Mouse (Mus musculus) inflammation-experienced regulatory T-cells, adult 6 months (primary cell): ENCODE measurements at regions not wholly inside any gene's neighbourhood (a gene's known extent, or its start where the extent isn't known, plus 50 kb on each side); places are given as distances from the start of the nearest gene placed in this dataset.

Experiments
- ATAC-seq: one replicate; pipeline ENCODE4 v1.8.0; 2017

GRCm38 (mm10) chr10:17475976-17476375 is 247.0 kb upstream of the Cited2 start:
- ATAC-seq, result no peak

DNA sequence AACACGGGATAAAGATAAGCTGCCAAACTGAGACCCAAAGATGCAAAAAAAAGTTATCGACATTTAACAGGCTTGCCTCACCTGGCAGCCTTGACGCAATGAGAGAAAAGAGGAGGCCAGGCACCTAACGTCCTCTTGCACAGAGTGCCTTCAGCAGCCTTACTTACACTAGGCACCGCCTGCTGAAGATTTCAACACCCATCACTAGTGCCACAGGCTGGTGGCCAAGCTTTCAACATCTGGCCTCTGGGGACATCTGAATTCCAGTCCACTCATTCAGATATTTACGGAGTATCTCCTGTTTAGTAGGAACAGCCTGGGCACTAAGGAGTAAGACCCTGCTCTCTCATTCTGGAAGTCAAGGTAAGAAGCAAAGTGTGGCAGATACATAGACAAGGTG is 246.3 kb upstream of the Cited2 start:
- ATAC-seq, result no peak

GRCm38 (mm10) chr10:17478761-17479632 is 244.0 kb upstream of the Cited2 start:
- ATAC-seq, result no peak

GRCm38 (mm10) chr10:17482751-17483150 is 240.3 kb upstream of the Cited2 start:
- ATAC-seq, result no peak

GRCm38 (mm10) chr10:17485049-17485449 is 238.0 kb upstream of the Cited2 start:
- no peak for ATAC-seq

GRCm38 (mm10) chr10:17485515-17485914 is 237.5 kb upstream of the Cited2 start:
- no peak for ATAC-seq

- ATAC-seq, result no peak
Measured at GRCm38 (mm10) chr10:17486011-17486410, 237.0 kb upstream of the Cited2 start.

GRCm38 (mm10) chr10:17487460-17487859 is 235.6 kb upstream of the Cited2 start:
- no peak for ATAC-seq

GRCm38 (mm10) chr10:17491611-17492305 is 231.3 kb upstream of the Cited2 start:
- no peak for ATAC-seq

GRCm38 (mm10) chr10:17493137-17493536 is 229.9 kb upstream of the Cited2 start:
- ATAC-seq, result no peak

- ATAC-seq, result no peak
Measured at GRCm38 (mm10) chr10:17496831-17497230, 226.2 kb upstream of the Cited2 start.

GRCm38 (mm10) chr10:17510626-17511193 is 212.3 kb upstream of the Cited2 start:
- ATAC-seq, result no peak

DNA sequence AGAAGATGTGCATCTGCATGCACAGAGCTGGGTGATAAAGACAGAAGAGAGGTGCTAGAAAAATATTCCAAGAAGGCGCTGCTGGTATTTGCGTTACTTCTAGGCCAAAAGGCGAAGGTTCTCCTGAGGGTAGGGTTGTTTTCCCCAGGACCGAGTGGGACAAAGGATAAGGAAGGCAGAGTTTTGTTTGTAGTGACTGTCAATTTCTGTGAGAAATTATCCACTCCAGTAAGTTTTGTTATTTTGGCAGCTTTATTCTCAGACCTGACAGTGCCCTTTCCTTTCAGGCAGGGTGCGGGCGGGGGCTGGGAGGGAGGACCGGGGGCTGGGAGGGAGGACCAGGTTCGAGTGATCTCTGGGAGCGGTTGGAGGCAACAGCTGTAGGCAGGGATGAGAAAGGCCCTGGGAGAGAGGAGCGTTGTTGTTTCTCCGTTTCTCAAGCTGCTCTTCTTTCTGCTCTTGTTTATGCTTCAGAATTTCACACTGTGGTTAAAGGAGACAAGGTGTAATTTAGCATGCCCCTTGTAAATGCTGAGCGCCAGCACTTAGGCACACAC is 211.2 kb upstream of the Cited2 start:
- ATAC-seq, result no peak

DNA sequence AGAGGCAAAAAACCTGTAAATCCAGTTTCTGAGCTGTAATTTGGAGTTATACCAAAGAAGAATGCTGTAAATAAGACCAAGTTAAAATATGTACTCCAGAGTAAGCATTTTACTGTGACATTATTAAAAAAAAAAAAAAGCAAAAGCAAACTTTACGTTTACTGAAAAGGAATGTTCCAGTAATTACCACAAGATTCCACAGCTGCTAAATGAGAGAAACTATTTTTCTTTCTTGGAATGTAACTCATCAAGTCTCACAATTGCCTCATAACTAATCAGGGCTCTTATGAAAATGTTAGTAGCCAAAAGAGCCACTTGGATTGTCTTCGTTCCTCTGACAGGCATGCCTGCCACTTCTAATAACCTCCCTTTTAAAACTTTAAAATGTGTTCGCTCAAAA is 210.5 kb upstream of the Cited2 start:
- no peak for ATAC-seq

DNA sequence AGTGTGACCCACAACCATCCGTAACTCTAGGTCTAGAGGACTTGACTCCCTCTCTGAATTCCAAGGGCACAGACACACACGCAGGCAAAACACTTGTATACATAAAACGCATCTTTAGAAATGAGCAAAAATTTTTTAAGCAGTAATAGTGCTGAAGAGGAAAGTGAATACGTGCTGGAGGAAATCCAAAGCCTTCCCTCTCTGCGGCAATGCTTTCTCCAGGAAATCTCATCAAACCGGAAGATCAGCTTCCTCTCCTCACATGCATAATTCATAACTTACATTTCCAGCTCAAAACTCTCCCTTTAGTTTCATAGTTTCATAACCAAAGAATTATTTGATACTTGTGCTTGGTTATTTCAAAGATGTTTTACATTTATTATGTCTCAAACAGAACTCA is 209.3 kb upstream of the Cited2 start:
- no peak for ATAC-seq

DNA sequence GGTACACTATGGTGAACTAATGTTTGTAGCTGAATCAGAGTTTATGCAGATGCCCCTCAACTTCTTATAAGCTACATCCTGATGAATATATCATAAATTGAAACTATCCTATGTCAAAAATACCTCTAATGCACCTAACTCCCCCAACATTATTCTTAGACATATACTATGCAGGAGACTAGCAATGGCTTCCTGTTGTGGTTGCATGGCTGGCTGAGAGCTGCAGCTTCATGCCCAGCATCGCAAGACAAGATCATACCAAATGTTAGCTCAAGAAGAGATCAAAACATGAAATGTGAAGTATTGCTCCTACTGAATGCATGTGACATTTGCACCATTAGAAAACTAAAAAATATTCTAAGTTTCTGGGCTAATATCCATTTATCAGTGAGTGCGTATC is 206.9 kb upstream of the Cited2 start:
- ATAC-seq, result no peak

DNA sequence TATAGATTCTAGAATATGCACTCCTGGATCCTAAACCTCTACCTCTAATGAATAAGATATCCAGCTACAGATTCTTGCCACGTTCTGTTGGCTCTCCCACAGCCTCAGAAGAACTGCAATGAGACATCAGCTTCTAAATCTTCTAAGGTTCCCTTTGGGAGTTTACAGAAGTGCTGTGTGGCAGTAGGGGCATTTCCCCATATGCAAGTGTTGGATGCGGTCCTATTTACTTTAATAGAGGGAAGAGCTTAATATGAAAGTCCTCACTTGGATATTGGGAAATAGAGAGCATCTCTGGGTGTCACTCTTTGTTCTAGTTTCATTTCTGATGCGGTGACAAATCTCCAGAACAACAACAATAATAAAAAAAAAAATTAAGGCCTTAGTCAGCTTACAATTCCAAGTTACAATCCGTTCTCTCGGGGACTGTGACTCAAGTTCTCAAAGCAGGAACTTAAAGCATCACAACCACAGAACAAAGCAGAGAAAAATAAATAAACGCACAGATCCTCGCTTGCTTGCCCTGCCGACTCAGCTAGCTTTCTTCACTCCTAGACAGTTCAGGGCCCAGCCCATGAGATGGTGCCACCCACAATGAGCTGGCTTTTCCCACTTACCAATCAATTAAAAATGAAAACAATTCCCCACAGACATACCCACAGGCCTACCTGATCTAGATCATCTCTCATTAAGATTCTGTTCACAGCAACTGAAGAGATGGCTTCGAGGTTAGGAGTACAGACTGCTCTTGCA is 204.4 kb upstream of the Cited2 start:
- no peak for ATAC-seq

GRCm38 (mm10) chr10:17522026-17522541 is 200.9 kb upstream of the Cited2 start:
- no peak for ATAC-seq

DNA sequence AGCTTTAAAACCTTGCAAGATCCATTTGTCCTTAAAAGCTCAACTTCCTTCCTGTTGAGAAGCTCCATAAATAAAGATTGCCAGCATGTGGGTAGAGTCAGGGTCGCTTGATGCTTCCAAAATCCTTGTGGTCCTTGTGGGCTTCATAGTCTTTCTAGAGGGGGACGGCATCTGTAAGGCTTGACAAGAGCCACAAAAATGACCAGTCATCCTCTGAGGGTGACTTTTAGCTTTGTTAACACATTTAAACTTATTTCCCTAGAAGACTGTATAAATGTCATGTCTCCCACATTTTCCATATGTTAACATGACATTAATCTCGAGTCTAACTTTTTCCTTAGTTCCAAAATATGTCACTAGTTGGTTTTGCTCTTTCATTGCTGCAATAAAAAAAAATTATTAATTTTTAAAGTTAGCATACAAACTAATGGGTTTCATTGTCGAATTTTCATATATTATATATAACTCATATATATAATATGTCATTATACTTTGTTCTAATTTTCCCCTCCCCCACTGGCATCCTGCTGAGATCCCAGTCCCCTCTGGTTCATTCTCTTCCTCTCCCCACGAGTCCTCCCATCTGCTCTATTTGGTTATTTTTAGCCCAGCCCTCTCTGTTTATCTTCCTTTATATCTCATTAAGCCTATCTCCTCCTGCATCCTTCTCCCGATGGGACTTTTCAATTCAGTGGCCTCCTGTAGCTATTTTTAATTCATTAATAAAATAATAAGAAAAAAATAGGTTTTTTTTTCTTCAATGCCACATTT is 199.3 kb upstream of the Cited2 start:
- ATAC-seq, result no peak

- ATAC-seq, result no peak
Measured at GRCm38 (mm10) chr10:17527151-17527737, 195.8 kb upstream of the Cited2 start.

DNA sequence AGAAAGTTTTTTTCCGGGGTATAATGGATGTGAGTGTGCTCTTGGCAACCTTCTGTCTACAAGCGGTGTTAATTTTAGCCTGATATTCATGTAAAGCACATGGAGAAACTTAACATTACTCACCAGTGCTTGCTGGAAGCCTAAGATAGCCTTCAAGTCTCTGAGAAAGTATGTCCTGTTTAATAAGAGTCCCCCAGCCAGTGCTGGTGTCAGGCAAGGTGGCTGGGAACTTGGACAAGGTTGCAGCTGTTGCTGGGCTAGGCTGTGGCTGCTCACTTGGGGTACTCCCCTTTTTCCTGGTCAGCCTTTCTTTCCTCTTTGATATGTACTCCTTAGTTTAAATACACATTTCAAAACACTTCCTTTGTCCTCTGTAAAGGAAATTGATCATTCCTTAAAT is 194.9 kb upstream of the Cited2 start:
- no peak for ATAC-seq
